Mouse (Mus musculus) naive thymus-derived CD4-positive, alpha-beta T cell, adult 2 months (primary cell): Measurements from ENCODE around the gene Cyp2d12.
A peak's percentile ranks its signal among the peaks of the same experiment; 100 is the strongest.
"Not testable (repeated sequence)": the region's sequence is repeated elsewhere in the genome, so short reads cannot be mapped to it uniquely, and the experiment has no call there.

Experiments used
- DNase-seq: peaks from one replicate; pipeline ENCODE4 v3.0.0-alpha.2; 2011; ENCODE audit warnings: low read depth

The Cyp2d12 gene

GRCm38 (mm10) chr15:82554531-82555230, at the start of gene Cyp2d12:
Gene Cyp2d12, plus strand, starts transcription at chr15:82555072.
- no peak for DNase-seq

GRCm38 (mm10) chr15:82506971-82507370, 47.9 kb upstream of the Cyp2d12 start:
- DNase-seq, result no peak

GRCm38 (mm10) chr15:82507740-82508139, 47.1 kb upstream of the Cyp2d12 start:
- DNase-seq, result peak; percentile 14

GRCm38 (mm10) chr15:82509495-82509894, 45.4 kb upstream of the Cyp2d12 start:
- not testable (repeated sequence) for DNase-seq

GRCm38 (mm10) chr15:82510500-82510899, 44.4 kb upstream of the Cyp2d12 start:
- DNase-seq, result not testable (repeated sequence)

GRCm38 (mm10) chr15:82512111-82512510, 42.8 kb upstream of the Cyp2d12 start:
- DNase-seq, result not testable (repeated sequence)

- not testable (repeated sequence) for DNase-seq
Observed at GRCm38 (mm10) chr15:82516174-82516573, 38.7 kb upstream of the Cyp2d12 start.

GRCm38 (mm10) chr15:82527371-82527770, 27.5 kb upstream of the Cyp2d12 start:
- not testable (repeated sequence) for DNase-seq

GRCm38 (mm10) chr15:82532721-82533120, 22.2 kb upstream of the Cyp2d12 start:
- DNase-seq, result not testable (repeated sequence)

GRCm38 (mm10) chr15:82542976-82543375, 11.9 kb upstream of the Cyp2d12 start:
- not testable (repeated sequence) for DNase-seq

- not testable (repeated sequence) for DNase-seq
Observed at GRCm38 (mm10) chr15:82544561-82544960, 10.3 kb upstream of the Cyp2d12 start.

GRCm38 (mm10) chr15:82547753-82548152, 7.1 kb upstream of the Cyp2d12 start:
- not testable (repeated sequence) for DNase-seq

- DNase-seq, result not testable (repeated sequence)
Observed at GRCm38 (mm10) chr15:82553211-82553610, 1.7 kb upstream of the Cyp2d12 start.

GRCm38 (mm10) chr15:82572856-82573255, 18.0 kb downstream of the Cyp2d12 start:
- no peak for DNase-seq

- no peak for DNase-seq
Observed at GRCm38 (mm10) chr15:82579071-82579470, 24.2 kb downstream of the Cyp2d12 start.

GRCm38 (mm10) chr15:82582621-82583020, 27.7 kb downstream of the Cyp2d12 start:
- DNase-seq, result no peak
